Mouse (Mus musculus) bone marrow, adult 2 months (tissue): ENCODE measurements around the gene Ndst2. TPM values are rescaled to one million over a fixed set of nuclear protein-coding genes. Genes with fewer than 3 reads are reported as not detected.

Source experiments
- H3K27ac ChIP-seq: fragments of 200-500 bp; 2 replicates; pipeline ENCODE4 v1.5.1; 2012; ENCODE audit warnings: low read depth, mild to moderate bottlenecking, control low read depth, inconsistent platforms, low read length; ENCODE audit not compliant: control insufficient read depth, poor library complexity, insufficient read depth
- H3K4me1 ChIP-seq: fragments of 200-500 bp; 2 replicates; pipeline ENCODE4 v1.6.1; 2011; ENCODE audit warnings: low read length; ENCODE audit not compliant: control insufficient read depth, insufficient read depth
- H3K4me3 ChIP-seq: fragments of 200-500 bp; replicated peaks from 2 replicates; pipeline ENCODE3; 2011; ENCODE audit warnings: mild to moderate bottlenecking, low read depth, low read length, control low read depth; ENCODE audit not compliant: control insufficient read depth
- CTCF ChIP-seq: fragments of 200-500 bp; IDR thresholded peaks from 2 replicates; pipeline ENCODE4 v1.5.1; 2011; ENCODE audit warnings: low read length, control low read depth; ENCODE audit not compliant: control insufficient read depth, insufficient read depth
- POLR2A ChIP-seq: fragments of 200-500 bp; IDR thresholded peaks from 2 replicates; pipeline ENCODE4 v1.6.1; 2011; ENCODE audit warnings: low read depth, mild to moderate bottlenecking, control low read depth, low read length, borderline replicate concordance; ENCODE audit not compliant: control insufficient read depth
- WGBS: fragments of 180-500 bp; shearing (Covaris S2); methylation state at CpG from one replicate; pipeline ENCODE4 v1.1.7; 2018; 5-methylcytosine and 5-hydroxymethylcytosine counted together
- polyA plus RNA-seq: library from polyadenylated mRNA; stranded (reverse); fragments of >200 nt; gene quantifications from 2 replicates; pipeline ENCODE4 v1.2.4, GENCODE M21; 2011; ENCODE audit warnings: low replicate concordance; ENCODE audit not compliant: missing spikeins, insufficient read depth, insufficient read length

Gene Ndst2
- polyA plus RNA-seq, 1 experiment = 50.0 TPM

- Histone ChIP-seq H3K4me1 (no peaks in the 10 kb centered on the region; the same call in none of the 2 replicates), H3K4me3 (no peak overlapping the region), H3K27ac (no peak overlapping the region)
- 53% methylated on average over 13 of the region's 13 CpGs for WGBS
- TF ChIP-seq POLR2A (no peak), CTCF (no peak)
Measured at GRCm38 (mm10) chr14:20735892-20736390, 1.6 kb upstream of the Ndst2 start.

GRCm38 (mm10) chr14:20735052-20735451, 690 bp upstream of the Ndst2 start:
- no peaks in the 10 kb centered on the region; the same call in none of the 2 replicates for H3K4me1 ChIP-seq
- 50% methylated on average over 2 of the region's 2 CpGs for WGBS
- no peak overlapping the region for H3K27ac ChIP-seq

GRCm38 (mm10) chr14:20733041-20733951, 1.1 kb downstream of the Ndst2 start:
- Histone ChIP-seq H3K4me1 (no peaks in the 10 kb centered on the region; the same call in none of the 2 replicates), H3K27ac (peak overlapping the region; percentile 97)
- 22% methylated on average over 12 of the region's 12 CpGs for WGBS

More at GRCm38 (mm10) chr14:20735052-20735451, 690 bp upstream of the Ndst2 start:
- no peak for TF ChIP-seq CTCF
- TF ChIP-seq POLR2A = no peak
- no peak overlapping the region for H3K4me3 ChIP-seq

GRCm38 (mm10) chr14:20730853-20731602, 3.3 kb downstream of the Ndst2 start:
- no peaks in the 10 kb centered on the region; the same call in none of the 2 replicates for H3K4me1 ChIP-seq
- TF ChIP-seq POLR2A (no peak), CTCF (no peak)
- H3K27ac ChIP-seq = peak overlapping the region; percentile 18; the same call in 1 of the 2 replicates
- 69% methylated on average over 9 of the region's 9 CpGs for WGBS
- no peak overlapping the region for H3K4me3 ChIP-seq

More at GRCm38 (mm10) chr14:20733041-20733951, 1.1 kb downstream of the Ndst2 start:
- TF ChIP-seq POLR2A (no peak), CTCF (no peak)
- H3K4me3 ChIP-seq = peak overlapping the region; percentile 97

- no peak for TF ChIP-seq CTCF
- no peak for TF ChIP-seq POLR2A
- no peak overlapping the region for H3K4me3 ChIP-seq
- no peaks in the 10 kb centered on the region; the same call in 1 of the 2 replicates for H3K4me1 ChIP-seq
- WGBS = 90% methylated on average over 9 of the region's 9 CpGs
- H3K27ac ChIP-seq = no peak overlapping the region
Measured at GRCm38 (mm10) chr14:20729871-20730270, 4.5 kb downstream of the Ndst2 start.

- TF ChIP-seq POLR2A (no peak), CTCF (no peak)
- Histone ChIP-seq H3K4me3 (no peak overlapping the region), H3K27ac (no peak overlapping the region), H3K4me1 (no peaks in the 10 kb centered on the region; the same call in 1 of the 2 replicates)
- WGBS = 71% methylated on average over 6 of the region's 6 CpGs
Measured at GRCm38 (mm10) chr14:20725660-20726339, 8.6 kb downstream of the Ndst2 start.

GRCm38 (mm10) chr14:20724043-20724442, 10.3 kb downstream of the Ndst2 start:
- Histone ChIP-seq H3K4me3 (no peak overlapping the region), H3K4me1 (no peaks in the 10 kb centered on the region), H3K27ac (no peak overlapping the region)
- WGBS = 33% methylated on average over 5 of the region's 5 CpGs
- TF ChIP-seq POLR2A = no peak
- TF ChIP-seq CTCF = peak; percentile 70
